Mouse (Mus musculus): ENCODE data around the gene Atg16l1.

DNA sequence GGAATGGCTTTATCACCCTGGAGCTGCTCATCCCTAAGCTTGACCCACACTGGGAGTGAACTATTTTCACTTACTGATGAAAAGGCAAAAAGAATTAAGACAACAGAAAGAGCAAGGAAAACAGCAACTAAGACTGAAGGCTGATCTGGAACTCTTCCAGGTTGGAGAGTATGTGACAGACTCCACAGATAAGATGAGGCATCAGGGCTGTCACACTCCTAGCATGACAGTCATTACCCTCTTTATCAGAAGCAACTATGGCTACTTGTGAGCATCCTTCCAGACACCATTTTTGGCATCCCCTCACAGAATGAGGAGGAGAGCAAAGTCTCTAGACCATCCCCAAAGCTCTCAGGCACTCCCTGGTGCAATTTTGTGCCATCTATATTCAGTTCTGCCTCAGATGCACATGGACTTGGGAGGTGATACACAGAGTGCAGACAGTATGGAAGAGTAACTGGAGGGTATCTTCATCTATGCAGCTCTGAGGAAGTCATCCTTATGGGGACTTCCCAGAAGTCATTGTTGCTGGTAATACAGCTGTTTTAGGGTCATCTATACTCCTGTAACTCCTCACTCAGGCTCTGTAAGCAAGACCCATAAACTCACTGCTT lies 6.2 kb upstream of the Atg16l1 start:
- TF ChIP-seq EP300 (IDR thresholded peaks at IDR 0.05) (no peak), CTCF (IDR thresholded peaks at IDR 0.05) (no peak)

All from lung, postnatal 0 days (tissue).